Mouse (Mus musculus) small intestine, adult 2 months (tissue): Measurements from ENCODE around the gene Ppp2r2c. TPM values are rescaled to one million over a fixed set of nuclear protein-coding genes. Genes with fewer than 3 reads are reported as not detected.

Experiments used
- H3K27ac ChIP-seq: fragments of 200-500 bp; 2 replicates; pipeline ENCODE4 v1.5.1; 2012; ENCODE audit warnings: low read depth, low read length, control low read depth, inconsistent platforms; ENCODE audit not compliant: insufficient read depth
- H3K27me3 ChIP-seq: fragments of 200-500 bp; 2 replicates; pipeline ENCODE4 v1.6.1; 2012; ENCODE audit warnings: mild to moderate bottlenecking, moderate library complexity, low read length, inconsistent platforms; ENCODE audit not compliant: control insufficient read depth, insufficient read depth
- H3K36me3 ChIP-seq: fragments of 200-500 bp; 2 replicates; pipeline ENCODE4 v1.6.1; 2012; ENCODE audit warnings: mild to moderate bottlenecking, low read length, control low read depth, inconsistent platforms; ENCODE audit not compliant: control insufficient read depth, insufficient read depth
- H3K4me1 ChIP-seq: fragments of 200-500 bp; 2 replicates; pipeline ENCODE4 v1.6.1; 2012; ENCODE audit warnings: low read length, inconsistent platforms, mixed read lengths; ENCODE audit not compliant: control insufficient read depth, insufficient read depth, insufficient read length
- H3K4me3 ChIP-seq: fragments of 200-500 bp; 2 replicates; pipeline ENCODE4 v1.5.1; 2012; ENCODE audit warnings: low read depth, mild to moderate bottlenecking, control low read depth, inconsistent platforms, low read length, moderate library complexity
- CTCF ChIP-seq: fragments of 200-500 bp; IDR thresholded peaks from 2 replicates; pipeline ENCODE4 v1.5.1; 2012; ENCODE audit warnings: low read depth, mild to moderate bottlenecking, control low read depth, inconsistent platforms, low read length, moderate library complexity, mixed read lengths; ENCODE audit not compliant: insufficient replicate concordance, insufficient read length; ENCODE audit errors: extremely low read depth
- POLR2A ChIP-seq: fragments of 200-500 bp; IDR thresholded peaks from 2 replicates; pipeline ENCODE4 v1.6.1; 2012; ENCODE audit warnings: low read depth, mild to moderate bottlenecking, control low read depth, inconsistent platforms, low read length, moderate library complexity
- WGBS: fragments of 180-500 bp; shearing (Covaris S2); methylation state at CpG from one replicate; pipeline ENCODE4 v1.1.7; 2018; 5-methylcytosine and 5-hydroxymethylcytosine counted together
- polyA plus RNA-seq: library from polyadenylated mRNA; depleted of rRNA; stranded (reverse); fragments of >200 nt; gene quantifications from 2 replicates; pipeline ENCODE4 v1.2.3, GENCODE M21; 2012

Ppp2r2c gene
- polyA plus RNA-seq, 1 experiment: 0.89 TPM

GRCm38 (mm10) chr5:36831272-36831671 lies 37.0 kb upstream of the Ppp2r2c start:
- H3K4me1 ChIP-seq: peaks cover 8% of the 10 kb centered on the region
- peaks cover 14% of the 10 kb centered on the region for H3K36me3 ChIP-seq
- H3K4me3 ChIP-seq: no peak overlapping the region
- WGBS: 53% methylated on average over 7 of the region's 7 CpGs
- H3K27me3 ChIP-seq: no peaks in the 10 kb centered on the region
- no peak overlapping the region for H3K27ac ChIP-seq
- TF ChIP-seq POLR2A (no peak), CTCF (no peak)

- 2% methylated on average over 6 of the region's 6 CpGs for WGBS
- H3K4me3 ChIP-seq: no peak overlapping the region
- H3K36me3 ChIP-seq: no peaks in the 10 kb centered on the region
- H3K27ac ChIP-seq: no peak overlapping the region
- H3K27me3 ChIP-seq: no peaks in the 10 kb centered on the region
- no peaks in the 10 kb centered on the region for H3K4me1 ChIP-seq
- TF ChIP-seq CTCF (peak; percentile 92; the same call in 1 of the 2 replicates), POLR2A (no peak)
Observed at GRCm38 (mm10) chr5:36835933-36836332, 32.4 kb upstream of the Ppp2r2c start.

GRCm38 (mm10) chr5:36839032-36839431 lies 29.3 kb upstream of the Ppp2r2c start:
- Histone ChIP-seq H3K27ac (no peak overlapping the region), H3K4me3 (no peak overlapping the region), H3K27me3 (no peaks in the 10 kb centered on the region), H3K36me3 (no peaks in the 10 kb centered on the region), H3K4me1 (no peaks in the 10 kb centered on the region)
- WGBS: 81% methylated on average over 2 of the region's 2 CpGs
- TF ChIP-seq POLR2A (no peak), CTCF (no peak)

- Histone ChIP-seq H3K4me1 (no peaks in the 10 kb centered on the region), H3K27me3 (no peaks in the 10 kb centered on the region), H3K36me3 (no peaks in the 10 kb centered on the region), H3K27ac (peak overlapping the region; percentile 49; the same call in 1 of the 2 replicates), H3K4me3 (no peak overlapping the region)
- 50% methylated on average over 8 of the region's 8 CpGs for WGBS
- TF ChIP-seq POLR2A (no peak), CTCF (no peak)
Observed at GRCm38 (mm10) chr5:36839602-36840001, 28.7 kb upstream of the Ppp2r2c start.

GRCm38 (mm10) chr5:36840092-36840491 lies 28.2 kb upstream of the Ppp2r2c start:
- H3K4me3 ChIP-seq: no peak overlapping the region
- no peak for TF ChIP-seq CTCF
- no peak for TF ChIP-seq POLR2A
- peak overlapping the region; percentile 49; the same call in 1 of the 2 replicates for H3K27ac ChIP-seq
- no peaks in the 10 kb centered on the region for H3K27me3 ChIP-seq
- H3K36me3 ChIP-seq: no peaks in the 10 kb centered on the region
- 65% methylated on average over 7 of the region's 7 CpGs for WGBS
- no peaks in the 10 kb centered on the region for H3K4me1 ChIP-seq

- Histone ChIP-seq H3K4me3 (no peak overlapping the region), H3K4me1 (no peaks in the 10 kb centered on the region), H3K36me3 (no peaks in the 10 kb centered on the region), H3K27ac (no peak overlapping the region), H3K27me3 (no peaks in the 10 kb centered on the region)
- no peak for TF ChIP-seq POLR2A
- no peak for TF ChIP-seq CTCF
- 50% methylated on average over 1 of the region's 1 CpGs for WGBS
Observed at GRCm38 (mm10) chr5:36841701-36842100, 26.6 kb upstream of the Ppp2r2c start.

GRCm38 (mm10) chr5:36844490-36844889 lies 23.8 kb upstream of the Ppp2r2c start:
- WGBS: 88% methylated on average over 10 of the region's 10 CpGs
- no peak for TF ChIP-seq POLR2A
- no peak for TF ChIP-seq CTCF
- no peaks in the 10 kb centered on the region for H3K27me3 ChIP-seq

More at GRCm38 (mm10) chr5:36844490-36844889, 23.8 kb upstream of the Ppp2r2c start:
- H3K4me1 ChIP-seq: no peaks in the 10 kb centered on the region
- H3K36me3 ChIP-seq: no peaks in the 10 kb centered on the region
- no peak overlapping the region for H3K27ac ChIP-seq
- H3K4me3 ChIP-seq: no peak overlapping the region
